Mouse (Mus musculus): ENCODE results near the gene Galnt10. TPM values are rescaled to one million over a fixed set of nuclear protein-coding genes. Genes with fewer than 3 reads are reported as not detected.

Galnt10 gene
- total and polyA plus RNA-seq, 3 experiments, result 0.07 to 0.85 TPM; not detected in 1

- Histone ChIP-seq H3K4me2 (ENCODE audit: insufficient read depth, low read depth, poor library complexity, severe bottlenecking) (no peak overlapping the region), H3K36me3 (replicated peaks in 1 of 2; ENCODE audit: control insufficient read depth in 1 of 2, insufficient read depth in 1 of 2, low read length in 1 of 2) (no peaks in the 10 kb centered on the region), H3K9ac (ENCODE audit: insufficient read depth, low read depth) (no peak overlapping the region), H3K27ac (ENCODE audit: insufficient read depth, low read depth) (no peak overlapping the region), H3K27me3 (replicated peaks) (peaks cover 84% of the 10 kb centered on the region), H3K4me3 (replicated peaks in 1 of 3; ENCODE audit: low read depth in 2 of 3, low read length in 2 of 3, poor library complexity in 1 of 3) (no peak overlapping the region), H3K9me3 (replicated peaks; ENCODE audit: low read length) (no peaks in the 10 kb centered on the region), H3K4me1 (ENCODE audit: control insufficient read depth in 1 of 2, insufficient read depth in 2 of 2) (no peaks in the 10 kb centered on the region), H3K79me2 (replicated peaks; ENCODE audit: control insufficient read depth, extremely low read depth, insufficient read depth, poor library complexity, severe bottlenecking) (no peaks in the 10 kb centered on the region)
- no peak for TF ChIP-seq MYC (IDR thresholded peaks at IDR 0.05; ENCODE audit: low read depth, low read length)
- TF ChIP-seq MXI1 (IDR thresholded peaks at IDR 0.05; ENCODE audit: low read depth, low read length), result no peak
- TF ChIP-seq UBTF (IDR thresholded peaks at IDR 0.05; ENCODE audit: low read depth, low read length), result no peak
- no peak for TF ChIP-seq EP300 (IDR thresholded peaks at IDR 0.05; ENCODE audit: low read length)
- no peak for DNase-seq (ENCODE audit: extremely low read depth)
- dilution Hi-C loops (cut with MboI; ENCODE audit: extremely low pct_ligation_motif_present, extremely low pct_unique_long_range_greater_than_20kb, low sequenced_read_pairs) (no loop called here), in situ Hi-C loops (cut with MboI; ENCODE audit: low pct_ligation_motif_present, low pct_unique_long_range_greater_than_20kb, low sequenced_read_pairs) (no loop called here)
These were observed 45.6 kb downstream of the Galnt10 start for GRCm38 (mm10) chr11:57690836-57691235.

GRCm38 (mm10) chr11:57691939-57692338 lies 46.7 kb downstream of the Galnt10 start:
- no peaks in the 10 kb centered on the region for H3K79me2 ChIP-seq (replicated peaks; ENCODE audit: control insufficient read depth, extremely low read depth, insufficient read depth, poor library complexity, severe bottlenecking)
- H3K9ac ChIP-seq (ENCODE audit: insufficient read depth, low read depth), result no peak overlapping the region
- in situ Hi-C loops (cut with MboI; ENCODE audit: low pct_ligation_motif_present, low pct_unique_long_range_greater_than_20kb, low sequenced_read_pairs), result no loop called here
- no peak overlapping the region for H3K27ac ChIP-seq (ENCODE audit: insufficient read depth, low read depth)
- H3K4me1 ChIP-seq (ENCODE audit: control insufficient read depth in 1 of 2, insufficient read depth in 2 of 2), result no peaks in the 10 kb centered on the region
- no peak overlapping the region for H3K4me3 ChIP-seq (replicated peaks in 1 of 3; ENCODE audit: low read depth in 2 of 3, low read length in 2 of 3, poor library complexity in 1 of 3)
- H3K27me3 ChIP-seq (replicated peaks), result peaks cover 84% of the 10 kb centered on the region
- H3K36me3 ChIP-seq (replicated peaks in 1 of 2; ENCODE audit: control insufficient read depth in 1 of 2, insufficient read depth in 1 of 2, low read length in 1 of 2), result no peaks in the 10 kb centered on the region
- no peak for TF ChIP-seq SIN3A (IDR thresholded peaks at IDR 0.05; ENCODE audit: low read length)
- DNase-seq (ENCODE audit: extremely low read depth), result no peak
- H3K9me3 ChIP-seq (replicated peaks; ENCODE audit: low read length), result no peaks in the 10 kb centered on the region
- dilution Hi-C loops (cut with MboI; ENCODE audit: extremely low pct_ligation_motif_present, extremely low pct_unique_long_range_greater_than_20kb, low sequenced_read_pairs), result no loop called here
- H3K4me2 ChIP-seq (ENCODE audit: insufficient read depth, low read depth, poor library complexity, severe bottlenecking), result no peak overlapping the region

DNA sequence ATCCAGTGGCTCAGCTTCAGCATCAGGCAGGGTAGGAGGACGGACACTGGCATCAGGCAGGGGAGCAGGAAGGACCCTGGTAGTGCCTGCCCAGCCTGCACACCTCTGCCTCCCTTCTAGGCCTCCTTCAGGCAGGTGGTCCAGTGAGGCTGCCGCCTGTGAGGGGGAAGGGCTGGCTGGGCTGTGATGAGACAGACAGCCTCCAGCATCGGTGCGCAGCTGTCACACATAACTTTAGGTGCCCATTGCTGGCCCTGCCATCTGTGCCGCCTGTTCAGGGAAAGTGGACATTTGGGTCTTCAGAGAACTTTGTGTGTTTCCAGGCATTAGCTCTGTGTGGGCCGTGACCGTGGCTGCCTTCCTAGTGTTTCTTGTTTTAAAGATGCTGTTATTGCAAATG lies 47.5 kb downstream of the Galnt10 start:
- TF ChIP-seq USF2 (conservative IDR thresholded peaks at IDR 0.05; ENCODE audit: low read depth, low read length), result no peak
- no peak for TF ChIP-seq JUN (IDR thresholded peaks at IDR 0.05; ENCODE audit: insufficient read depth, low read depth, low read length)
- TF ChIP-seq UBTF (IDR thresholded peaks at IDR 0.05; ENCODE audit: low read depth, low read length), result no peak
- TF ChIP-seq GABPA (IDR thresholded peaks at IDR 0.05; ENCODE audit: insufficient replicate concordance, low read depth, low read length), result no peak
- TF ChIP-seq USF1 (IDR thresholded peaks at IDR 0.05; ENCODE audit: low read depth, low read length), result no peak
- TF ChIP-seq E2F4 (IDR thresholded peaks at IDR 0.05; ENCODE audit: insufficient replicate concordance, low read depth, low read length), result no peak
- no peak for TF ChIP-seq TBP (conservative IDR thresholded peaks at IDR 0.05; ENCODE audit: low read depth, low read length)
- no peak for TF ChIP-seq CTCF (conservative IDR thresholded peaks at IDR 0.05 in 1 of 2, IDR thresholded peaks at IDR 0.05 in 1 of 2; ENCODE audit: low read depth in 2 of 2, low read length in 2 of 2)
- TF ChIP-seq POLR2AphosphoS2 (IDR thresholded peaks at IDR 0.05; ENCODE audit: low read depth, low read length), result no peak
- no peak for TF ChIP-seq MAX (IDR thresholded peaks at IDR 0.05; ENCODE audit: low read length)
- TF ChIP-seq POLR2A (IDR thresholded peaks at IDR 0.05; ENCODE audit: low read depth, low read length), result no peak
- no peak for TF ChIP-seq CHD2 (IDR thresholded peaks at IDR 0.05; ENCODE audit: low read length)
- TF ChIP-seq ZC3H11A (IDR thresholded peaks at IDR 0.05; ENCODE audit: low read depth, low read length), result no peak
- TF ChIP-seq MEF2A (IDR thresholded peaks at IDR 0.05; ENCODE audit: borderline replicate concordance, low read depth, low read length), result no peak
- TF ChIP-seq ELF1 (IDR thresholded peaks at IDR 0.05; ENCODE audit: low read depth, low read length), result no peak
- no peak for TF ChIP-seq BHLHE40 (IDR thresholded peaks at IDR 0.05; ENCODE audit: low read depth, low read length)
- TF ChIP-seq TCF12 (IDR thresholded peaks at IDR 0.05; ENCODE audit: low read depth, low read length), result no peak
- TF ChIP-seq RAD21 (IDR thresholded peaks at IDR 0.05; ENCODE audit: low read depth, low read length), result no peak
- Histone ChIP-seq H3K4me1 (ENCODE audit: control insufficient read depth in 1 of 2, insufficient read depth in 2 of 2) (no peaks in the 10 kb centered on the region), H3K4me3 (replicated peaks in 1 of 3; ENCODE audit: low read depth in 2 of 3, low read length in 2 of 3, poor library complexity in 1 of 3) (no peak overlapping the region), H3K9ac (ENCODE audit: insufficient read depth, low read depth) (no peak overlapping the region), H3K9me3 (replicated peaks; ENCODE audit: low read length) (no peaks in the 10 kb centered on the region), H3K36me3 (replicated peaks in 1 of 2; ENCODE audit: control insufficient read depth in 1 of 2, insufficient read depth in 1 of 2, low read length in 1 of 2) (no peaks in the 10 kb centered on the region), H3K4me2 (ENCODE audit: insufficient read depth, low read depth, poor library complexity, severe bottlenecking) (no peak overlapping the region), H3K79me2 (replicated peaks; ENCODE audit: control insufficient read depth, extremely low read depth, insufficient read depth, poor library complexity, severe bottlenecking) (no peaks in the 10 kb centered on the region), H3K27ac (ENCODE audit: insufficient read depth, low read depth) (no peak overlapping the region), H3K27me3 (replicated peaks) (peaks cover 85% of the 10 kb centered on the region)
- DNase-seq (ENCODE audit: extremely low read depth), result no peak
- in situ Hi-C loops (cut with MboI; ENCODE audit: low pct_ligation_motif_present, low pct_unique_long_range_greater_than_20kb, low sequenced_read_pairs), result no loop called here
- dilution Hi-C loops (cut with MboI; ENCODE audit: extremely low pct_ligation_motif_present, extremely low pct_unique_long_range_greater_than_20kb, low sequenced_read_pairs), result no loop called here
